Mouse (Mus musculus): Measurements from ENCODE around the gene Rpgr. TPM values are rescaled to one million over a fixed set of nuclear protein-coding genes. Genes with fewer than 3 reads are reported as not detected.

The Rpgr gene
- polyA plus RNA-seq, 1 experiment from 2014 or later = 9.5 TPM

DNA sequence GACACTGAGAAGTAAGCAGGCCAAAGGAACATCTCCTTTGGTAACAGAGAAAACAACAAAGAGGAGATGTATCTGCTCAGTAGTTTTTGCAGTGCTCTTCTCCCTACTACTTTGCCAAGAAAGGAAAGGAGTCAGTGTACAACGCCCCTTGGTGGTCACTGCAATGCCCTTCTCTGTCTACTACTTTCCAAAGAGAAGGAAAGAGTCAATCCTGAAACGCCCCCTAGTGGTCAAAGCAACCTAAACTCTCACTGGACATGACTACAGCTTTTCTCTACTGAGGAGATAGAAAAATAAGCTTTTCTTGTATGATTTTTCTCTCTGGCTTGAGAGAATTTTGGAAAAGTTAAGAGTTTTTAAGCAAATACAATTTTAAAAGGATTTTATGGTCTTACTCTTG, 15.4 kb downstream of the Rpgr start:
- Histone ChIP-seq H3K9me3 (no peaks in the 10 kb centered on the region), H3K9ac (no peak overlapping the region), H3K4me3 (no peak overlapping the region), H3K27ac (no peak overlapping the region), H3K4me1 (no peaks in the 10 kb centered on the region), H3K36me3 (no peaks in the 10 kb centered on the region), H3K4me2 (no peak overlapping the region), H3K27me3 (no peaks in the 10 kb centered on the region)
- 14% methylated on average over 2 of the region's 2 CpGs for WGBS
- no peak for ATAC-seq (ENCODE audit: insufficient number of reproducible peaks, low FRiP score, low TSS enrichment, low read depth)

- no peak overlapping the region for H3K4me2 ChIP-seq
- no peak overlapping the region for H3K27ac ChIP-seq
- no peak overlapping the region for H3K9ac ChIP-seq
- no peaks in the 10 kb centered on the region for H3K9me3 ChIP-seq
- no peak for ATAC-seq (ENCODE audit: insufficient number of reproducible peaks, low FRiP score, low TSS enrichment, low read depth)
- H3K4me1 ChIP-seq = no peaks in the 10 kb centered on the region
- no peak overlapping the region for H3K4me3 ChIP-seq
- no peaks in the 10 kb centered on the region for H3K27me3 ChIP-seq
- no peaks in the 10 kb centered on the region for H3K36me3 ChIP-seq
- WGBS = 67% methylated on average over 3 of the region's 3 CpGs
Measured at GRCm38 (mm10) chrX:10152390-10152789, 64.3 kb downstream of the Rpgr start.

GRCm38 (mm10) chrX:10117065-10117719, 99.5 kb downstream of the Rpgr start, which contains the start of gene Srpx:
Srpx (minus strand) TSS chrX:10117709.
- peak within 1 kb of the TSS; percentile 77 for H3K27ac ChIP-seq
- H3K27me3 ChIP-seq = no peaks in the 10 kb centered on the region
- no peak within 1 kb of the TSS for H3K9ac ChIP-seq
- H3K4me1 ChIP-seq = peaks cover 3% of the 10 kb centered on the region; the same call in 1 of the 2 replicates
- ATAC-seq (ENCODE audit: insufficient number of reproducible peaks, low FRiP score, low TSS enrichment, low read depth) = 0 out of 2 replicates have a peak, but pooled peaks have one; percentile 14
- H3K4me2 ChIP-seq = peak within 1 kb of the TSS; percentile 44
- H3K36me3 ChIP-seq = no peaks in the 10 kb centered on the region
- no peaks in the 10 kb centered on the region for H3K9me3 ChIP-seq
- peak within 1 kb of the TSS; percentile 42 for H3K4me3 ChIP-seq
- 16% methylated on average over 19 of the region's 19 CpGs for WGBS

- Histone ChIP-seq H3K9me3 (no peaks in the 10 kb centered on the region), H3K4me1 (peaks cover 3% of the 10 kb centered on the region; the same call in 1 of the 2 replicates), H3K27ac (no peak overlapping the region), H3K4me3 (peak overlapping the region; percentile 42), H3K27me3 (no peaks in the 10 kb centered on the region), H3K36me3 (no peaks in the 10 kb centered on the region), H3K9ac (no peak overlapping the region), H3K4me2 (peak overlapping the region; percentile 44; the same call in 1 of the 2 replicates)
- 56% methylated on average over 3 of the region's 3 CpGs for WGBS
- ATAC-seq (ENCODE audit: insufficient number of reproducible peaks, low FRiP score, low TSS enrichment, low read depth) = no peak
Measured at GRCm38 (mm10) chrX:10115780-10116179, 100.9 kb downstream of the Rpgr start.

- ATAC-seq (ENCODE audit: insufficient number of reproducible peaks, low FRiP score, low TSS enrichment, low read depth) = no peak
- Histone ChIP-seq H3K4me3 (no peak overlapping the region), H3K4me1 (peaks cover 1% of the 10 kb centered on the region; the same call in 1 of the 2 replicates), H3K27ac (no peak overlapping the region), H3K4me2 (no peak overlapping the region), H3K9ac (no peak overlapping the region), H3K36me3 (no peaks in the 10 kb centered on the region), H3K9me3 (no peaks in the 10 kb centered on the region), H3K27me3 (no peaks in the 10 kb centered on the region)
- 56% methylated on average over 1 of the region's 1 CpGs for WGBS
Measured at GRCm38 (mm10) chrX:10110736-10111135, 106.0 kb downstream of the Rpgr start.

DNA sequence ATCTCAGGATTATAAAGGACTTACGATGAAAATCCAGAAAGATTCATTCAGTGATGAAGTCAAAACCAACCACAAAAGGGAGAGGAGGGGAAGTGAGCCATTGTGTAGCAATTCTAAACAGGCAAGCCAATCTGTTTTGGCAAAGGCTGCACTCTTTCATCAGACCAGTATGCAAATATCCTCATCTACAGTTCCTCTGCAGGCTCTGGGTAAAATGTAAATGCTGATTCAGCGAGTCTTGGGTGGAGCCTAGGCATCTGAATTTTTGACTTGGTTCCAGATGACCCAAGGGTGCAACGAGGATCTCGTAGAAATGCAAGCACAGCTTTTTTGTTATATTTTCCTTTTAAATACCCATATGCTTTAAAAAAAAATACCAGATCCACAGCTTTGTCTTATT, 108.2 kb downstream of the Rpgr start:
- Histone ChIP-seq H3K36me3 (no peaks in the 10 kb centered on the region), H3K9ac (no peak overlapping the region), H3K27me3 (no peaks in the 10 kb centered on the region), H3K4me3 (no peak overlapping the region), H3K4me1 (no peaks in the 10 kb centered on the region), H3K9me3 (no peaks in the 10 kb centered on the region), H3K4me2 (no peak overlapping the region), H3K27ac (no peak overlapping the region)
- WGBS = 61% methylated on average over 4 of the region's 4 CpGs
- no peak for ATAC-seq (ENCODE audit: insufficient number of reproducible peaks, low FRiP score, low TSS enrichment, low read depth)

DNA sequence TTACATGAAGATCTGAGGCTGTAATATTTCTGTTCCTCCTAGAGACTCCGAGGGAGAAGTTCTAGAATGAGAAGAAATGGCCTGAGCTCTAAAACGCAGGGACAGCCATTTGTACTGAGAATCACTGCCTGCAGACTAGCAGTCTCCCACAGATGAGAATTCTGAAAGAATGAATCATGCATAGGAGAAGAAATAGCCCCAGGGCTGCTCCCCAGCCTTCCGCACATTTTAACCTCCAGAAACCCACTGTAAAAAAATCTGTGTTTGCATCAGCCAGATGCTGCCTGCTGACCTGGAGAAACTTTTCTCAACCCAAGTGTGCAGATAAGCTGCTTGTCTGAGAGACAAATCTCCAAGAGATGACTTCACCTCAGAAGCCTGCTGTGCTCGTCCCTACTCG, 111.2 kb downstream of the Rpgr start:
- Histone ChIP-seq H3K9ac (no peak overlapping the region), H3K4me2 (no peak overlapping the region), H3K4me1 (no peaks in the 10 kb centered on the region), H3K9me3 (no peaks in the 10 kb centered on the region), H3K36me3 (no peaks in the 10 kb centered on the region), H3K27ac (no peak overlapping the region), H3K4me3 (no peak overlapping the region), H3K27me3 (no peaks in the 10 kb centered on the region)
- ATAC-seq (ENCODE audit: insufficient number of reproducible peaks, low FRiP score, low TSS enrichment, low read depth) = no peak
- WGBS = 54% methylated on average over 5 of the region's 5 CpGs

GRCm38 (mm10) chrX:10102739-10103138, 114.0 kb downstream of the Rpgr start:
- no peaks in the 10 kb centered on the region for H3K9me3 ChIP-seq
- no peak overlapping the region for H3K9ac ChIP-seq
- H3K27ac ChIP-seq = no peak overlapping the region
- H3K27me3 ChIP-seq = no peaks in the 10 kb centered on the region
- H3K4me1 ChIP-seq = no peaks in the 10 kb centered on the region
- H3K36me3 ChIP-seq = no peaks in the 10 kb centered on the region
- ATAC-seq (ENCODE audit: insufficient number of reproducible peaks, low FRiP score, low TSS enrichment, low read depth) = no peak
- 100% methylated on average over 1 of the region's 1 CpGs for WGBS
- H3K4me3 ChIP-seq = no peak overlapping the region
- no peak overlapping the region for H3K4me2 ChIP-seq

GRCm38 (mm10) chrX:10095797-10096196, 120.9 kb downstream of the Rpgr start:
- Histone ChIP-seq H3K4me1 (no peaks in the 10 kb centered on the region), H3K9ac (no peak overlapping the region), H3K36me3 (no peaks in the 10 kb centered on the region), H3K27me3 (no peaks in the 10 kb centered on the region), H3K27ac (no peak overlapping the region), H3K4me3 (no peak overlapping the region), H3K9me3 (no peaks in the 10 kb centered on the region), H3K4me2 (no peak overlapping the region)
- 64% methylated on average over 3 of the region's 3 CpGs for WGBS
- no peak for ATAC-seq (ENCODE audit: insufficient number of reproducible peaks, low FRiP score, low TSS enrichment, low read depth)

GRCm38 (mm10) chrX:10080385-10080784, 136.3 kb downstream of the Rpgr start:
- WGBS = 42% methylated on average over 3 of the region's 3 CpGs
- Histone ChIP-seq H3K9me3 (no peaks in the 10 kb centered on the region), H3K9ac (no peak overlapping the region)

GRCm38 (mm10) chrX:10079981-10080380, 136.7 kb downstream of the Rpgr start:
- Histone ChIP-seq H3K36me3 (no peaks in the 10 kb centered on the region), H3K27ac (0 out of 2 replicates have a peak overlapping the region, but pooled peaks have one; percentile 7), H3K4me3 (no peak overlapping the region), H3K9ac (no peak overlapping the region), H3K9me3 (no peaks in the 10 kb centered on the region), H3K27me3 (no peaks in the 10 kb centered on the region), H3K4me2 (no peak overlapping the region), H3K4me1 (no peaks in the 10 kb centered on the region)
- WGBS = 52% methylated on average over 1 of the region's 1 CpGs
- ATAC-seq (ENCODE audit: insufficient number of reproducible peaks, low FRiP score, low TSS enrichment, low read depth) = no peak

More at GRCm38 (mm10) chrX:10080385-10080784, 136.3 kb downstream of the Rpgr start:
- no peak for ATAC-seq (ENCODE audit: insufficient number of reproducible peaks, low FRiP score, low TSS enrichment, low read depth)
- H3K27ac ChIP-seq = 0 out of 2 replicates have a peak overlapping the region, but pooled peaks have one; percentile 7
- H3K4me3 ChIP-seq = no peak overlapping the region
- H3K4me1 ChIP-seq = no peaks in the 10 kb centered on the region
- H3K36me3 ChIP-seq = no peaks in the 10 kb centered on the region
- no peak overlapping the region for H3K4me2 ChIP-seq
- H3K27me3 ChIP-seq = no peaks in the 10 kb centered on the region

DNA sequence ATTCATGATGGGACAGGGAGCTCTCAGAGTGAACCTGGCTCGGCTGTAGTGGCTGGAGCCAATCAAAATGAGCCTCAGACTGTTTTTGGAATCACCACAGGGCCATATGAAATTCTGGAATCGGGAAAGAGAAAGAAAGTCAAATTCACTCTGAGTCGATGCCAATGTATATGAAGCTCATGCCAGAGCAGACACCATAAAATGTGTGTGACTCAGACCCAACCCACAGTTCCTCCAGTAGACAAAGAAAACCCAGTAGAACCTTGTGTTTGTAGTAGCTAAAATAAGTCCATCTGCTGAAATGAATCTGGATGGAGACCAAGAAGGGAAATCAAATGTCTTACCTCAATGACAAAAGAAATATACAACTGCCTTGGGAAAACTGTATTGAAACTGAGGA, 142.8 kb downstream of the Rpgr start:
- peak; percentile 80; the same call in 1 of the 2 replicates for ATAC-seq (ENCODE audit: insufficient number of reproducible peaks, low FRiP score, low TSS enrichment, low read depth)
- Histone ChIP-seq H3K27ac (no peak overlapping the region; the same call in 1 of the 2 replicates), H3K9ac (no peak overlapping the region), H3K4me3 (no peak overlapping the region), H3K4me2 (no peak overlapping the region), H3K9me3 (no peaks in the 10 kb centered on the region), H3K36me3 (no peaks in the 10 kb centered on the region), H3K4me1 (no peaks in the 10 kb centered on the region), H3K27me3 (no peaks in the 10 kb centered on the region)
- 44% methylated on average over 3 of the region's 3 CpGs for WGBS

Data from limb, embryonic 15.5 days (tissue).